Mouse (Mus musculus): Measurements from ENCODE around the gene Atf6.
A peak's percentile ranks its signal among the peaks of the same experiment; 100 is the strongest.

The Atf6 gene

DNA sequence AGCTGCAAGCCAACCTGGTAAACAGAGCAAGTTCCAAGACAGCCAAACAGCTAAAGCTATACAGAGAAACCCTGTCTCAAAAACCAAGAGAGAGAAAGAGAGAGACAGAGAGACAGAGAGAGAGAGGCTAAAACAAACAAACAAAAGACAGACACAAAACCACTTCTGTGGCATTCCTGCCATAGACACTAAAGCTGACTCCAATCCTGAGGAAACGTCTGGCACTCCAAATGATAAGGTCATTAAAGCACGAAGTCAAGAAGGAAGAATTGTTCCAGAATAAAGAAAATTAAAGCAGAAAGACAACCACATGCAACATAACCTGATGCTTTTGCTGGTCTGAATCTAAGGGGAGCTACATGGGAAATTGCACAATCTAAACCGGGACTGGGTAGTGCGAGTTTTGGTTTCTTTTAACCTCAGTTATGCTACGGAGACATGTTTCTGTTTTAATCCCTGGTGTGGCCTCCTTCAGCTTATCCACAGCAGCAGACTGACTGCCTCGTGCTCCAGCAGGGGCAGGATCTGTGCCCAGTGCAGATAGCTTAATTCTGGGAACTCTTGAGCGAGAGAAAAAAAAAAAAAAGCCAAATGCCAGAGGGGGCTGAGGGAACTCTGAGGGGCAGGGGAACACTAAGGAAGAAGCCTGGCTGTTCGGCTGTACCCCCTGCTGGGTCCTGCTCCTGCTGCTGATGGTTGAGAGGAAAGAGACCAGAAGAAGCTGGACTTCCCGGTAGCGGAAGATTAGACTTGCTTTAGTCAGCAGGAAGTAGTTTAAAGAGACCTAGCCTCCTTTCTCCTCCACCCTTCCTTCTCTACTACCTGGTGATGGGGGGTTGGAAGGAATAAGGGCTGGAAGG is 21.9 kb downstream of the Atf6 start:
- no peak for DNase-seq (ENCODE audit: low spot score in 2 of 2)

DNA sequence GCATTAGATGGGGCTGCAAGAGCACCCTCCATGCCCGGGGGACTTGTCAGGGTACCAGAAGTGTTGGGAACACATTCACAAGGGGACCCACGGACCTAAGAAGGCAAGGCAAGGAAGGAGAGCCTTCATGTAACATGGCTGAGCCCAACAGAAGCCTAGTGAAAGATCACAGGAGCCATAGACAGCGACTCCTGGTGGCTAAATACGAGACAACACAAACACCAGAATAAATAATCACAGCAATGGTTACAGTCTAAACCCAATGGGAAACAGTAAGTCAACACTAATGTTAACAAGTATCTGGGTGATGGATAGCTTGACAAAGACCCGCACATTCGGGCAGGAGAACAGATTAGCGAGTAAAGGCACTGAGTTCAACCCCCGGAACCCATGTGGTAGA is 23.2 kb downstream of the Atf6 start:
- DNase-seq (ENCODE audit: low spot score in 2 of 2) = no peak

DNA sequence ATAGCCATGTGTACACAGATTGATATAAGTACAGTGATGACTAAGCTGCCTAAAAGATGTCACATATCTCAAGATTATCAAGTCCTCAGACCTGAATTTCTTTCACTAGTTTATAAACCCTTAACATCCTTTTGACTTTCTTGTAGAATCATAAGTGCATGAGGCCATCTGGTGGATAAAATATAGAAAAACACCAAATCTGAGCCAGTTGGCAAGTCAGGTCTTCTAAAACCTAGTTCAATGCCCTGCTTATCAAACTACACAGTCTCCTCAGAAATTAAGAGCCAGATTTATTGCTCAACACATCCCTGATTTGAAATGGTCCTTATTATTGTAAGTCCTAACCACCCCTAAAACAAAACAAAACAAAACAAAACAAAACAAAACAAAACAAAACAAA is 27.9 kb downstream of the Atf6 start:
- DNase-seq (ENCODE audit: low spot score in 2 of 2) = no peak

DNA sequence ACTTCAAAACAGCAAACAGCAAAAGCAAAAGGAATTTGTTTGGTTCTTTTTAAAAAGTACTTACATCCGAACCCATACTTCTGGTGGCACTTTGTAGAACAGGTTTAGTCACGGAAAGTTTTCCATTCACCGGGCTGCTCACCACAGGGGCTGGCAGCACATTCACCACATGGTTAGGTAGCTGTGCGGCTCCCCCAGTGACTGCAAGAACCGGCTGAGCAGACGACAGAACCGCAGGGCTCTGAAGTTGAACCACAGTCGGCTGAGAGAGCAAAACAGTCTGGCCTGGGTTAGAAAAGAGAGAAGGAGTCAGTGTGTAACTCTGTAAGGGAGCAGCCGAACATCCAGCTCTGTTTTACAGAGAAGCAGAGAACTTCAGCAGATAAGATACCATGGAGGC is 32.8 kb downstream of the Atf6 start:
- no peak for DNase-seq (ENCODE audit: low spot score in 2 of 2)

DNA sequence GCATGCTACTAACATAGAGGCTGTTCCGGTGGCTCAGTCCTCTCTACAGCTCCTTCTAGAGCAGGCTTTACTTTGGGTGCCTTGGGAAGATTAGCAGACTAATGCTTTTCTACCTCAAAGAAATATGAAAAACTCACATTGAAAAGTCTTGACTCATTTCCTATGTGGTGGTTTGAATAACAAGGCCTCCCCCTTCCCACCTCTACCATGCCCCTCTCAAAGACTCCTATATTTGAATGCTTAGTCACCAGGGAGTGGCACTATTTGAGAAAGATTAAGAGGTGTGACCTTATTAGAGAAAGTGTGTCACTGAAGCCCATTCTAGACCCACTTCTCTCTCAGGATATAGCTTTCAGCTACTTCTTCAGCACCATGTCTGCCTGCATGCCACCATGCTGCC is 37.8 kb downstream of the Atf6 start:
- no peak for DNase-seq (ENCODE audit: low spot score in 2 of 2)

DNA sequence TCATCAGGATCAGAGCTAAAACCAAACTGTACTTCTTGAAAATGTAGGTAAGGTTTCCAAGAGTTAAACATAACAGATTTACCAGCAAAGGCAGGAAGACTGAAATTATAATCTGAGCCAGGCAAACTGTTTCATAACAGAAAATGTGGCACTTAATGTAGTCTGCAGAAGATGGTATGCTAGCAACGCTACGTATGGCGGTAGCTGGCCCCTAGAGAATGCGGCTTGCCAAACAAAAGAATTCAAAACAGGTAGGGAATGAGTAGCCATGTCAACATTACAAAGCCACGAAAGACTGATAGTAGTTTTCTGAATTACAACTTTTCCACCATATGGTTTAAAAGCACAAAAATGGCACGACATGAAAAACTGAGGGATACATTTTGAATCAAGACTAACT is 38.2 kb downstream of the Atf6 start:
- DNase-seq (ENCODE audit: low spot score in 2 of 2) = no peak

DNA sequence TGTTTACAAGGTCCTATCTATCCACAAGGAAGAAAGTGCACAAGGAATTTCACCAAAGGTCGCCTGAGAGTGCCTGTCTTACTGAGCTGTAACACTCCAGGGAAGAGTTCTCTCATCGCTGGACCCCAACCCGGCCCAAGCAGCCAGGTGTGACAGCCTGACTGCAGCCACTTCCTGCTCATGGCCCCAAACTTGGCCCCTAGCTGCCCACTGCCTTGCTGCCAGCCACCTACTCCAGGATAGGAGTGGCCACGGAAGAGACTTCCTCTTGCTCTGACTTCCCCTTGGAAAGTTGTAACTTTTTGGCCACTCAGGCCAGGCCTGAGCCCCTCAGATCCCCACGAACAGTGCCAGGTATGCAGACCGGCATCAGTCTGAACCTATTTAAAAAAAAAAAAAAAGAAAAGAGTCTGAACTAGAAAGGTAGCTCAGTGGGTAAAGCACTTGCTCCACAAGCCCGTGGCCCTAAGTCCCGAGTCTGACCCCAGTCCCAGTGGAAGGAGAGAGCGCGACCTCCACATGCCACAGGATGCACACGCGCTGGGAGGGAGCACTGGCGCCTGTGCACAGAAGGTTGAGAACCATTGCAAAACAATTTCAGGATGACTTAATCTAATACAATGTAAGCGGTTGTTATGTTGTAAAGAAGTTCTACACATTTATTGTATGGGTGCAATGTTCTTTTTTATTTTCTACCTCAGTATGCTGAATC is 47.3 kb downstream of the Atf6 start:
- DNase-seq (ENCODE audit: low spot score in 2 of 2) = no peak

DNA sequence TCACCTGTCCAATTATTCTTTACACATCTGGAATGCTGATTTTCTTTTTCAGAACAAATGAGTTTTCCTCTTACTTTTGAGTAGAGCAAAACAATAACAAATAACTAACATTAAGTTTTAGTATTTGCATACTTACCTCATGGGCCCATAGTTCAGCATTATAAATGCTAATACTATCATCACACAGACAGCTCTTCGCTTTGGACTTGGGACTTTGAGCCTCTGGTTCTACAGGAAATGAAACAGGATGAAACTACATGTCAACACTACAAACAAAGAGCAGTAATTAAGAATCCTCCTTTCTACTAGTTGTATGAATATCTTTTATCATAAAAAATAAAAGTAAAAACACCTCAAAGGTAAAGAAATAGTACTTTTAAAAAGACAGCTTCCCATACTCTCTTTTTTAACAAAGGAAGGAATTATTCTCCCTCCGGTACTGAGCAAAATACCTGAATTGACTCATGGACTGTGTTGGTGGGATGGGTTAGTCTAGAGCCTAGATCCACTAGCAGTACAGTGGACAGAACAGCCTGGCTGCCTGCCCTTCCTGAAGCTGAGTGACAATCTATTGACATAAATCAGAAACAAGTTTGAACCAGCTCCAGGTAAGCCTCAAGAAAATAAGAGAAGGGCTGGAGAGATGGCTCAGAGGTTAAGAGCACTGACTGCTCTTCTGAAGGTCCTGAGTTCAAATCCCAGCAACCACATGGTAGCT is 52.1 kb downstream of the Atf6 start:
- DNase-seq (ENCODE audit: low spot score in 2 of 2) = no peak

DNA sequence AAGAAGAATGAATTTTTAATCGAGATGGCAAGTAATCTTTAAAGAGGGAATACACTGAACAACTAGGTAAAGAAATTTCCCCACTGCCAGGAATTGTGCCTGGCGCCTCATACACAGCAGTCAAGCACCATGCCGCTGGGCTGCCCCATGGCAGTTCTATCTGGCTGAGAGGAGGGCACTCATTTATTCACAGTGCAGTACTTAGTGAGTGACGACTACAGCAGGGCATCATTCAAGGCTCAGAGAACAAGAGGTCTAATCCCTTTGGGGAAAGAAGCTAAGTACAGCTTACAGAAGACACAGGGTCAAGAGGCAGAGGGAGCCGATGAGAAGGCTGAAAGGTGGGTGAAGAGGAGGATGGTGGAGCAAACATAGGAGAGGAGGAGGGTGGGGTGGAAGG is 54.7 kb downstream of the Atf6 start:
- DNase-seq (ENCODE audit: low spot score in 2 of 2) = no peak

DNA sequence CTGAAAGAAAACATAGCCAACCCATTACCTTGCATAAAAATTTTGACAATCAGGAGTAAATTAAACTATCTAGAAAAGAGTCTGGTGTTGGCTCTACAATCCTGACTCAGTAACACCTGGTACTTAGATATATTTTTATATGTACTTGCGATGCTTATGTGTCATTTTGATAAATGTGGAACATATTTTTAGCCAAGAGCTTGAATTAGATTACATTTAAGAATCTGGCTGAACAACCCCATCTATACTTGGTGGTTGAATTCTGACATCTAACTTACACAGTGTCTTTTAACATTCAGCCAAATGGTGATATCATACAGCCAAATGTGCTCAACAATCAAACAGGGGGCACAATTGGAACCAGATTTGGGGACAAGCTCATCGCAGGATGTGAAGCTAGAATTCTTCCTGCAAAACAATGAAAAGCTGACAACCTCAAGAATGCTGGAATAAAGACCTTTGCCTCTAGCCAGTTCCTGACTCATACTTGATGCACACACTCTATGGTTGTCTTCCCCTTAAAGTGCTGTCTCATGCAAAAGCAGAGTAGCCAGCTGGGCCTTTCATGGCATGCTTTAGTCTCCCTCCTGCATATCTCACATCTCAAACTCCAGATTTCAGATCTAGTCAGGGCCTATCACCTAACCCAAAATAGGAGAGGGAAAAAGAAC is 59.8 kb downstream of the Atf6 start:
- DNase-seq (ENCODE audit: low spot score in 2 of 2) = peak in 1 of 2 experiments; percentile 37

DNA sequence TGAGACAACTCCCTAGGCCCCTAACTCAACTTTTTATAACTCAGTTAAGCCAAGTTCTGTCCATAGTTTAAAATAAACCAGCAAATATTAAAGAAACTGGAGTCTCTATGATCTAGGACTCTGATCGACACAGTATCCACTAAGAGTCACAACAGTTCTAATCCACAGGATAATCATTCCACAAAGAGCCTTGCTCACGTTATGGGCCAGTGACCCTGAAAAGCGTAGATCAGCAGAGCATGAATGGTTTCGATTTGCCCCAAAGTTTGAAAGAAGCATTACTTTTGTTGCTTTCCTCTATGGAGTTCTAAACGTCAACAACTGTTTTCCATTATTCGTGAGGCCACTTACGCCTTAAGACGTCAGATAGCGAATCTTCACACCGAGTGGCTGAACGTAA is 62.9 kb downstream of the Atf6 start:
- no peak for DNase-seq (ENCODE audit: low spot score in 2 of 2)

DNA sequence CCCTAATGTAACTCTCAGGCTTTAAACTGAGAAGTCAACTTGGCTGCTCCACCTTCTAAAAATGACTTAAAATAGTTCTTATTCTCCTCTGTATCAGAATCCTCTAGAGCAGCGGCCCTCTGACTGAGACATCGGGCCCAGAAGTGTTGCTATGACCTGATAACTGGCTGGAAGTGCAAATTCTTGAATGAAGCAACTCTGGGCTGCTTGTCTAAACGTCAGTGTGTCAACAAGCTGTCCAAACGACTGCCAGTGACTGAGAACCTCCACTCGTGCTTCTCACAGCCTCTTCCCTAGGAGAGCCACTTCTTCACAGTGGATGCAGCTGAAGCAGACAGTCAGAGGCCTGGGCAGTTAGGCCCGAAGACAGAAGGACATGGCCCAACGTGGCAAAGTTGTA is 64.9 kb downstream of the Atf6 start:
- DNase-seq (ENCODE audit: low spot score in 2 of 2) = no peak

DNA sequence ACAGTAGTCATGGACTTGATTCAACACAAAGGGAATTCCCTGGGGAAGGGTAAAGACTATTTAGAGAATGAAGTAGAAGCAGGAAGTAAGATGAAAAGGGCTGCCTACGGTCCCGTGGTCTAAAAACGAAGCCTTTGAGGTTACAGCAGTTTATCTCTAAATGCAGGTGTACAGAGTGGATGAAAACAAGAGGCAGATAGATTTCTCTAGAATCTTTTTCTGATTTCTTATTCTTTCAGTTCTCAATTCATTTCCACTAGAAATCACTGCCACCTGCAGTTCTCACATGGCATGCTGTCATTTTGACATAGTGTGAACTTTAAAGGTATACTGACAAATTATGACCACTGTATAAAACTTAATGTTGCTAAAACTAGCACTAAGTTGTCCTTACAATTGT is 66.9 kb downstream of the Atf6 start:
- no peak for DNase-seq (ENCODE audit: low spot score in 2 of 2)

DNA sequence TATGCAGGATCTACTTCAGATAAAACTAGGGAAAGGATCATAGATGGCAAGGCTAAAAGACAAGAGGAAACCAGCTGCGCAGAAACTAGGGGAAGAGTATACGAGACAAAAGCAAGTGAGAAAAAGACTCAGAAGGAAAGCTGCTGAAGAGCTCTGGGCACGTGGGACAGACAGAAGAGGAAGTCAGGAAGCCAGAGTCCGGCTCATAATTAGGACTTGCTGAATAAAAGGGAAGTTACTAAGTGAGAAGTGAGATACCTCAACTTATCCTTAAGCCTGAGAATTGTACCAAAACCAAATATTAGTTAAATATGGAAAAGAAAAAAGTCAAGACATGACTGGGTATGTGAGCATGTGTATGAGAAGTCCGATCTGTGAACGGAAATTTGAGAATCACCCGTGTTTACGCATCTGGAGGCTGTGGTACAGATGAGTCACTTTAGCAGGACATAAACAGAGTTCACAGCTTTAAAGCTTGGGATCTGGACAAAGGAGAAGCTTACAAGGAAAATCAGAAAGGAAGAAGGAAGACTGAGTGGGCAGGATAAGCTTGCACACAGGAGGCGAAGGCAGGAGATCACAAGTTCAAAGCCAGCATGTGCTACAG is 71.7 kb downstream of the Atf6 start:
- DNase-seq (ENCODE audit: low spot score in 2 of 2) = no peak

DNA sequence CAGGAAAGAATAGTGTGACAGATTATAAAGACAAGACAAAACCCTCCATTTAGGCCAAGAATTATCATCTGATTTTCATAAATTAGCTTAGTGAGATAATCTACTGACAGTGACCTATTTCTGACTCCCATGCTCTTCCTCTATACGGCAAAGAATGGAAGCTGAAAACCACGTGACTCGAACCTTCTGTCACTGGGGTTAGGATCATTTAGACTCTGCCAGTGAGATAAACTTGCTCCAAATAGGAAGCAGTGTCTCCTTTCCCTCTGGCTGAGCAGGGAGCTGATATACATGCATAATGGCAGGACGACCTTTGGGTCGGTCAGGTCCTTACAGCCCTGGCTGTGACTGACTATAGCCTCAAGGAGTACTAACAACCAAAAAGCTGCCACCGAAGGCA is 76.0 kb downstream of the Atf6 start:
- no peak for DNase-seq (ENCODE audit: low spot score in 2 of 2)

DNA sequence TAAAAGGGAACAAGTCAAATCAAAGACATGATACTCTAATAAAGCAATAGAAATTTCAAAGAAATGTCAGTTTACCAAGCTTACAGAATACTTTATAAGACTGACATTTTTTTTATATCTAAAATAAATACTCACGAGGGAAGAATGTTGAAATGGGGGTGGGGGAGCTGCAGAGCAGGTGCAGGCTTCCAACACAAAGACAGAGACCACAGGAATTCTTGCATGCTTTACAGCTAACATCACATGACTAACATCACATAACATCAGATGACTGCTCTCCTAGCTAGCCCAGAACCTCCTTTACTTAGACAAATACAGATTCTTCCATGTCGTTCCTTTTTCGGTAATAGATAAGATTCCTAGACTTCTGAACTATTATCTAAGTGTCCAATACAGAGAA is 76.6 kb downstream of the Atf6 start:
- no peak for DNase-seq (ENCODE audit: low spot score in 2 of 2)

DNA sequence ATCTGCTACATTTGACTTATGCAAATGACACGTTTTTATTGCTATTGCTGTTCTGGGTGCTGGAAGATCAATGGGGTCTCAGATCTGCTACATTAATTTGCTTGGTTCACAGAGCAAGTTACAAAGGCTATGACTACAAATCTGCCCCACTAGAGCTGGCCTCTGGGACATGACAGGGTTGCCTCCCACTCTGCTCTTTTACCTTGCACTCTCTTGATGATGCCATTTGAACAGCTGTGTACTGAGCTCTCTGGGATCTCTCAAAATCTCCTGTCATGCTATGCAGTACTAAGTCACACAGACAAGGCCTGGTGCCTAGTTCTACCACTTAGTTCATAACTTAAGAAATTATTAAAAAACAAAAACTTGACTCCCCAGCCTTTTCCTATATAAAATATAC is 79.9 kb downstream of the Atf6 start:
- no peak for DNase-seq (ENCODE audit: low spot score in 2 of 2)

DNA sequence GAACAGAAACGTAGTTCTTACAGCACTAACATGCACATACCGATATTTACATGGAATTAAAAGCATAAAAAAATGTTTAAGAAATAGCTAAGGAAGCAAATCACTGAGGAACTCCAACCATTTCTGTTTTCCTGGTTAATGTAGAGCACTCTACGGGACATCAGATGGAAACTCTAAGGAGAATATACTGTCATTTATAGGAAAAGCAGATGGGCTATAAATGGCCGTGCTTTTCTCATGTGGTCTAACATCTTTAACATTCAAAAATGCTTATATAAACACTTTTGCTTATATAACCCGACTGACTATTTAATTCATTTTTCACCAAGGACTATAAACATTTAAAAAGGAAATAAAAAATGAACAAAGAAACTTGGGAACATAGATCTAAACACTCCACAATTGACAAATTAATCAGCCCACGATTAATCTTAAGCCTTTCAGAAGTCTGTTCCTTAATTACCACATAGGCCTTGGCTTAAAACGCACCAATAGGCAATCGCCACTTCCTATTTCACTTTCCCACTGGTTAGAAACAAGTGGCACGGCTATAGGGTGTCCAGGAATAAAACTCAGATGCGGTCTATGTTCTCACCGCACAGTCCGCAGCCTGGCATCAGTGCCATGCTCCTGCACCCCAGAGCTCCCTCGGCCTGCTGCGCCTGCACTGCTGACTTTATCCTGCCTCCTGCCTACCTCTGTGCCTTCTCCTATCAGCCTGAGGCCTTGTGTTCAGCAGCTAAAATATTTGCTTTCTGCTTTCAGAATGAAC is 80.8 kb downstream of the Atf6 start:
- DNase-seq (ENCODE audit: low spot score in 2 of 2) = no peak

DNA sequence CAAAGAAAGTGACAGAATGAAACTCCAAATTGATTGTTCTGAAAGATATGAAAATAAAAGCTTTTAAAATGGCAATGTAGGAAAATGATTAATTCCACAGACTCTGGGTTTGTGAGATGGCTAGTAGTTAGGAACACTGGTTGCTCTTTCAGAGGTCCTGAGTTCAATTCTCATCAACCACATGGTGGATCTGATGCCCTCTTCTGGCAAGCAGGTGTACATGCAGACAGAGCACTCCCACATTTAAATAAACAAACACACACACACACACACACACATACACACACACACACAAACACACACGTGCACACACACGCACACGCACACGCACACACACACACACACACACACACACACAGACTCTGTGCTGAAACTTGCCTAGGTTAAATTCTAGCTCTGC is 89.9 kb downstream of the Atf6 start:
- no peak for DNase-seq (ENCODE audit: low spot score in 2 of 2)

DNA sequence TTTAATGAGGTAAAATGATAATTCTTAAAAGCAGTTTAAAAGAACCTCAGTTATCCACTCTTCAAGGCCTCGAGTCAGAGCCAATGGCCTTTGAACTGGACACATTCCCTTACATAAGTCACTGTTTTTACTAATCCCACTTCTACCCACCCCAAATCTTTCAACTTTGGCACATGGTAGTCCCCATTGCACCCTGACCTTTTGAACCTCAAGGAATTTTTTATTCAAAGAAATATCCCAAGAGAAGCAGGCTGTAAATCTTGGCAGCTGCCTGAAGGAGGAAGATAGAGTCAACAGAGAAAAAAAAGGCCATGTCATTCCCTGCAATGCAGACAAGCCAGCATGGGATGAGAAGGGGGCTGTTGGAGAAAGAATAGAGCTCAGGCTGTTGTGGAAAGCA is 93.1 kb downstream of the Atf6 start:
- no peak for DNase-seq (ENCODE audit: low spot score in 2 of 2)

DNA sequence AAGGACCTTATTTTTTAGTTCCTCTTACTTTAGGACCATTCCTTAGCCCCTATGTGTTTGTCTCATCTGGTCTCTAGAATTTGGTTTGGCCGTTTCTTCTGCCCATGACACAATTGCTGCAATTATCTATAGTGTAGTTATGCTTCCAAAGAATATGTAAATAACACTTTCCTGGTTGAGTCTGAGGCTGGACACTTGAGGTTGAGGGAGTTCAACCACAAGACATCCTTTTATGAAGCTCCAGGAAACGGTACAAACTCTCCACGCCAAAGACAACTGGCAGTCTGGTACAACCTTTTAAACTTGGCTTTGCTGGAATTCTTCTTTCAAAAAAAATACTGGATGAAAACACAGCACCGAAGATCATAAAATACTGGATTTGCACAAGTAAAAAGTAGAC is 94.1 kb downstream of the Atf6 start:
- no peak for DNase-seq (ENCODE audit: low spot score in 2 of 2)

All from right cerebral cortex, adult 2 months (tissue).